Mouse (Mus musculus) heart, postnatal 0 days (tissue): ENCODE results near the gene Lrp5.

Experiments used
- CTCF ChIP-seq: IDR thresholded peaks from 2 replicates; pipeline ENCODE4 v1.5.1; 2016; ENCODE audit warnings: antibody characterized with exemption, control low read depth, low read depth
- EP300 ChIP-seq: IDR thresholded peaks from 2 replicates; pipeline ENCODE4 v1.6.1; 2016; ENCODE audit warnings: antibody characterized with exemption, low read depth

DNA sequence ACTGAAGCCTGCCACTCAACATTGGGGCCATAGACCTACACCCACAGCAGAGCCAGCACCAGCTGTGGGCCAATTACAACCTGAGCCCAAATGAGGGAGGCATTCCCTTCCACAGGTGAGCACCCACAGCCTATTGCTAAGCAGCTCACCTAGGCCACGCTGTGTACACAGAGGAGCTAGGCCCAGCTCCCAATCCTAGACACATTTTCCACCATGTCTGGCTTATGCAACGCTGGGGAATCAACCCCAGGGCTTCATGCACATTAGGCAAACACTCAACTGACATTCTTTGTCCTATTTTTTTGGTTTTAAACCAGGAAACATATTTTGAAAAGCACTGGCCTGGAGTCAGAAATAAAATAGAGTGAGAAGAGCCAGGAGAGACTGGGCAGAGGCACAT is 19.7 kb downstream of the Lrp5 start:
- TF ChIP-seq CTCF: no peak
- no peak for TF ChIP-seq EP300
